7 mouse cellular contexts compared by ENCODE assay signal in genomic region chr11:102739278-102739966, GRCm38 (mm10). TPM values are rescaled to one million over a fixed set of nuclear protein-coding genes. Genes with fewer than 3 reads are reported as not detected.
A peak's percentile ranks its signal among the peaks of the same experiment; 100 is the strongest.
DNase-seq lines count a peak whose midpoint lies in the region; ATAC-seq and TF ChIP-seq lines count a peak whose summit lies in the region.

No protein-coding gene starts in this region.

- H3K27ac ChIP-seq in forebrain, embryonic 13.5 days = peak overlapping the region; percentile 6; the same call in 1 of the 2 replicates
- peak overlapping the region; percentile 59 for H3K27ac ChIP-seq in midbrain, embryonic 10.5 days (replicated peaks)
- H3K27ac ChIP-seq in small intestine, adult 2 months (ENCODE audit: insufficient read depth, low read depth, low read length) = no peak overlapping the region

- WGBS in forebrain, embryonic 13.5 days = 4% methylated on average over 20 of the region's 20 CpGs
- WGBS in midbrain, embryonic 10.5 days = 5% methylated on average over 20 of the region's 20 CpGs
- 8% methylated on average over 20 of the region's 20 CpGs for WGBS in small intestine, adult 2 months

- ATAC-seq in forebrain, embryonic 13.5 days = peak; percentile 81

- H3K4me1 ChIP-seq in forebrain, embryonic 13.5 days = peaks cover 32% of the 10 kb centered on the region
- peaks cover 28% of the 10 kb centered on the region for H3K4me1 ChIP-seq in midbrain, embryonic 10.5 days
- no peaks in the 10 kb centered on the region for H3K4me1 ChIP-seq in small intestine, adult 2 months (ENCODE audit: control insufficient read depth, insufficient read depth, insufficient read length, low read length)

- peak overlapping the region; percentile 69 for H3K4me2 ChIP-seq in forebrain, embryonic 13.5 days

- intact Hi-C loops in left cerebral cortex, postnatal 25 days (cut with DNase I) = loop anchor here (5.0 kb wide), 2 partner anchors 33 to 123 kb away; no protein-coding TSS in a partner anchor

- peak; percentile 85 for DNase-seq in MN1 (ENCODE audit: low spot score)
- DNase-seq in brain, embryonic 18.5 days (ENCODE audit: low read depth, low spot score) = peak; percentile 79
- peak; percentile 82 for DNase-seq in induced T-regulatory cell, adult 2 months (ENCODE audit: low read depth)
- DNase-seq in left cerebral cortex, postnatal 25 days (ENCODE audit: low spot score in 2 of 2) = peak; percentile 78 to 91
- DNase-seq in midbrain, embryonic 10.5 days (ENCODE audit: low spot score) = peak; percentile 58

- H3K36me3 ChIP-seq in forebrain, embryonic 13.5 days (ENCODE audit: poor library complexity, severe bottlenecking) = no peaks in the 10 kb centered on the region
- no peaks in the 10 kb centered on the region for H3K36me3 ChIP-seq in midbrain, embryonic 10.5 days
- H3K36me3 ChIP-seq in small intestine, adult 2 months (ENCODE audit: control insufficient read depth, insufficient read depth, low read length) = no peaks in the 10 kb centered on the region

- H3K4me3 ChIP-seq in forebrain, embryonic 13.5 days = peak overlapping the region; percentile 32
- peak overlapping the region; percentile 52 for H3K4me3 ChIP-seq in midbrain, embryonic 10.5 days
- peak overlapping the region; percentile 11 for H3K4me3 ChIP-seq in small intestine, adult 2 months (ENCODE audit: low read depth, low read length)

- H3K27me3 ChIP-seq in forebrain, embryonic 13.5 days = peaks cover 12% of the 10 kb centered on the region; the same call in 1 of the 2 replicates
- H3K27me3 ChIP-seq in midbrain, embryonic 10.5 days (ENCODE audit: low read depth, poor library complexity, severe bottlenecking) = peaks cover 56% of the 10 kb centered on the region
- peaks cover 6% of the 10 kb centered on the region; the same call in 1 of the 2 replicates for H3K27me3 ChIP-seq in small intestine, adult 2 months (ENCODE audit: control insufficient read depth, insufficient read depth, low read length)

- H3K9ac ChIP-seq in forebrain, embryonic 13.5 days = peak overlapping the region; percentile 61

- H3K9me3 ChIP-seq in forebrain, embryonic 13.5 days (replicated peaks) = no peaks in the 10 kb centered on the region
- no peaks in the 10 kb centered on the region for H3K9me3 ChIP-seq in midbrain, embryonic 10.5 days (replicated peaks)

- TF ChIP-seq POLR2A in small intestine, adult 2 months (IDR thresholded peaks at IDR 0.05; ENCODE audit: low read depth, low read length) = no peak

- TF ChIP-seq CTCF in small intestine, adult 2 months (IDR thresholded peaks at IDR 0.05; ENCODE audit: extremely low read depth, insufficient read length, insufficient replicate concordance, low read depth, low read length) = peak; percentile 36; the same call in 1 of the 2 replicates

RNA-seq across cellular contexts. Expression of gene Adam11, which starts 21.8 kb away (rescaled TPM):
- 16.1 and 22.6 TPM in 2 replicates for polyA plus RNA-seq in forebrain, embryonic 13.5 days (2015; fragmentation: Nextera tagmentation; extraction: Ambion mirVana)
- total RNA-seq in left cerebral cortex, postnatal 25 days (2021) = 100 to 1,000 TPM; 118 to 139 TPM
- 10.7 and 18.4 TPM in 2 replicates for polyA plus RNA-seq in midbrain, embryonic 10.5 days (2016; fragmentation: Nextera tagmentation; extraction: Ambion mirVana)
- 3.1 TPM in 2 replicates for polyA plus RNA-seq in small intestine, adult 2 months (2012; rRNA removed)

RNA-seq across cellular contexts. Expression of gene Ccdc43, which starts 41.8 kb away (rescaled TPM):
- 45.8 and 46.3 TPM in 2 replicates for polyA plus RNA-seq in forebrain, embryonic 13.5 days (2015; fragmentation: Nextera tagmentation; extraction: Ambion mirVana)
- 10 to 100 TPM; 28.2 to 30.3 TPM for total RNA-seq in left cerebral cortex, postnatal 25 days (2021)
- polyA plus RNA-seq in midbrain, embryonic 10.5 days (2016; fragmentation: Nextera tagmentation; extraction: Ambion mirVana) = 59.5 and 63.2 TPM in 2 replicates
- polyA plus RNA-seq in small intestine, adult 2 months (2012; rRNA removed) = 1.4 and 2.5 TPM in 2 replicates

Comparison
In these comparisons a context has a peak if more than half of its experiments do, and no peak if none do; other contexts are left out.
1. RNA of gene Ccdc43, which starts 41.8 kb away (polyA plus RNA-seq): 59.5 to 63.2 TPM in midbrain, embryonic 10.5 days and 45.8 to 46.3 TPM in forebrain, embryonic 13.5 days; 1.4 to 2.5 TPM in small intestine, adult 2 months; every median in the first group is over 10 times any median in the second.
2. Peak in every context shown above with its lines, with median percentiles within 50 percentile points of each other: DNase-seq and H3K4me3 ChIP-seq.